Mouse (Mus musculus) mouse embryonic stem cell (cell line): ENCODE results near the gene Snap91.

ENCODE experiments used
- in situ Hi-C, 2 experiments: fragments of 300-500 bp; cut with MboI; formaldehyde crosslinking; loops; 1 replicate in 1 of 2; 3 replicates in 1 of 2; pipeline ENCODE4 v1.14.3; 2019 to 2020; ENCODE audit warnings: low sequenced_read_pairs in 2 of 2, low pct_unique_long_range_greater_than_20kb in 1 of 2, mixed read lengths in 1 of 2; ENCODE audit not compliant: unreplicated experiment in 1 of 2

Gene Snap91

GRCm38 (mm10) chr9:86725066-86725465, 155.4 kb downstream of the Snap91 start:
- in situ Hi-C loops: no loop called here

DNA sequence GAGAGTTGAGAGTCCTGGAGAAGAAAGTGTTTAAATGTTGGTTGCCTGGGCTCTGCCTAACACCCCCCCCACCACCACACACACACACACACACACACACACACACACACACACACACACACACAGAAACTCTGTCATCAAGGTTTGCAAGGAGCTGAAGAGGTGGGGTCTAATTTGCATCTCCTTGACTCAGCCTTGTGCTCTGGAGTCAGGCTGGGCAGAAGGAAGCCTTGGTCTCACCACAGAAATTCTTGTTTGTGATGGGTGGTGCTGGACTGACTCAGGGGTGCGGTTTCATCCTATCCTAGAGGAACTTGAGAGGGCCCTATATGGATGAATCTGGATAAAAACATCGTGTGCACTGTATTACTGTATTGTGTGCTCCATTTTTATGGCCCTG, 159.7 kb downstream of the Snap91 start:
- in situ Hi-C loops: no loop called here

GRCm38 (mm10) chr9:86720227-86720626, 160.2 kb downstream of the Snap91 start:
- in situ Hi-C loops: no loop called here

- in situ Hi-C loops: no loop called here
Measured at GRCm38 (mm10) chr9:86717119-86717518, 163.3 kb downstream of the Snap91 start.

DNA sequence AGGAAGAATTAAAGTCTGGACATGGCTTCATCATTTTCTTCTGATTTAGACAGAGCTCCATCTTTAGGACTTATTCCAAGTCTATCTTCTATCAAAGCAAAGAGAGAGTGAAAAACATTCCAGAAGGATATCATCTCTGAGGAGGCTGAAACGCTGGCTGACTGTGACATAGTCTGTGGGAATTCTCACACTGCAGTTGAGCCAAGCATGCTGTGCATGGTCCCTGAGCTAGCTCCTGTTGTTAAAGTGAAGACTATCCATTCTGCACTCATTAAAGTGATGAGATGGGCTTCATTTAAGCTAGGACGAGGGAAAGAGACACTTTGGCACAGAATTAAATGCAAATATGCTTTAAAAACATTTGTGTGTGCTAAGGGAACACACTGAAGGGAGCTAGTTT, 163.9 kb downstream of the Snap91 start:
- in situ Hi-C loops: no loop called here
